Mouse (Mus musculus) spleen, adult 2 months (tissue): ENCODE measurements around the gene Ednra.

Experiments used
- CTCF ChIP-seq: fragments of 200-500 bp; IDR thresholded peaks from 2 replicates; pipeline ENCODE4 v1.5.1; 2011; ENCODE audit warnings: mild to moderate bottlenecking, inconsistent platforms; ENCODE audit not compliant: insufficient read depth, insufficient read length, insufficient replicate concordance; ENCODE audit errors: extremely low read depth
- POLR2A ChIP-seq: fragments of 200-500 bp; IDR thresholded peaks from 2 replicates; pipeline ENCODE4 v1.6.1; 2011; ENCODE audit warnings: low read depth, low read length, inconsistent platforms

DNA sequence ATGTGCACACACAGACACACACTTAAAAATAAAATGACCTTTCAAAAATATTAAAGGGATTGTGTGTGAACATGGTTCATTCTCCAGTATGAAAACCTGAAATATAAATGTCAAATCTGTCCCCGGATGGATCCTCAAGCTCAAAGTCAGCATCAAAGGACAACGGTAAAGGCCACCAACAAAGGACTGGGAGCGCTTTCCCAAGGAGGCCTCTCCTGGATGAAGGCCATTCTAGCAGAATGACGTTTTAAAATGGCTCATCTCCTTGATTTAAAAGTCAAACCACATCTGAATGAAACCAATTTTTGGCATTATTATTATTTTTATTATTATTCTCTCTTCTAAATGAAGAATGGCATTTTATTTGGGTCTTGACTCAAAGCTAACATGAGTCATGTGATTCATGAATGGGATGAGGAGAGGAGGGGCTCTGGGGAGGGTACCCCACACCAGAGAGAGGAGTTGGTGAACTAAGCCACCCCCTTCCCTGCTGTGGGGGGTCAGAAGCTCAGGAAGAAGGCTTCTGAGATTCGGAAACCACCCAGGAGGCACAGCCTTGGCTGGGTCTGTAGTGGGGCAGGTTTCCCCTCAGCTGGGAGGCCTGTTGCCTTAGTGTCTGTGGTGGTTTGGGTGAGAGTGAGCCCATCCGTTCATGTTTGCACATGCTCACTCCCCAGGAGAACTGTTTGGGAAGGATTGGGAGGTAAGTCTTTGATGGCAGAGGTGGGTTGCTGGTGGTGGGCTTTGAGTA is 40.7 kb downstream of the Ednra start:
- TF ChIP-seq CTCF = no peak
- no peak for TF ChIP-seq POLR2A
